Mouse (Mus musculus): ENCODE measurements around the gene Zfp592. TPM values are rescaled to one million over a fixed set of nuclear protein-coding genes. Genes with fewer than 3 reads are reported as not detected.
A peak's percentile ranks its signal among the peaks of the same experiment; 100 is the strongest.

Gene Zfp592
- polyA plus RNA-seq, 1 experiment from 2014 or later: 8.5 TPM

GRCm38 (mm10) chr7:81025751-81026150, 32.3 kb downstream of the Zfp592 start:
- Histone ChIP-seq H3K4me2 (no peak overlapping the region), H3K36me3 (peaks cover 58% of the 10 kb centered on the region), H3K4me1 (replicated peaks) (no peaks in the 10 kb centered on the region), H3K9ac (no peak overlapping the region), H3K27me3 (no peaks in the 10 kb centered on the region), H3K4me3 (no peak overlapping the region), H3K9me3 (replicated peaks) (no peaks in the 10 kb centered on the region), H3K27ac (no peak overlapping the region)
- WGBS: 97% methylated on average over 2 of the region's 2 CpGs
- ATAC-seq (replicated peaks; ENCODE audit: insufficient number of reproducible peaks, insufficient read depth, low FRiP score, low read depth): no peak

DNA sequence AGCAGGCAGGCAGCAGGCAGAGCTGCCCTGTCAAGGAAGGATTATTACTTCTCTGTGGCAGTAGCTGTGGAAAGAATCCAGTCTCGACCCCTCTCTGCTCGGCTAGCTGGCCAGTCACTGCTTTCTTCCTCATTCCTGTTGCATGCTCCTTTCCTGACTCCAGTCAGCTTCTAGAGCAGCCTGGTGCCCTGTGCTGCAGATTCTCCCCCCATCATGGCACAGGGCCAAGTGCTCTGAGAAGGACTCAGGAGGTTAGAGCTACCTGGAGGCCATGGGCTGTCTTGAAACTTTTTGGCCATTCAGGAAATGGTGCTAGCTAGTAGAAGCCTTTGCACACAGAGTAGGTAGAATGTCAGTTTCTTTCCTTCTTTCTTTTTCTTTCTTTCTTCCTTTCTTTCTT, 46.2 kb downstream of the Zfp592 start:
- Histone ChIP-seq H3K27me3 (no peaks in the 10 kb centered on the region), H3K27ac (no peak overlapping the region), H3K4me2 (no peak overlapping the region), H3K9me3 (replicated peaks) (no peaks in the 10 kb centered on the region), H3K4me3 (no peak overlapping the region), H3K4me1 (replicated peaks) (no peaks in the 10 kb centered on the region), H3K9ac (no peak overlapping the region), H3K36me3 (peaks cover 73% of the 10 kb centered on the region)
- WGBS: 52% methylated on average over 2 of the region's 2 CpGs
- no peak for ATAC-seq (replicated peaks; ENCODE audit: insufficient number of reproducible peaks, insufficient read depth, low FRiP score, low read depth)

DNA sequence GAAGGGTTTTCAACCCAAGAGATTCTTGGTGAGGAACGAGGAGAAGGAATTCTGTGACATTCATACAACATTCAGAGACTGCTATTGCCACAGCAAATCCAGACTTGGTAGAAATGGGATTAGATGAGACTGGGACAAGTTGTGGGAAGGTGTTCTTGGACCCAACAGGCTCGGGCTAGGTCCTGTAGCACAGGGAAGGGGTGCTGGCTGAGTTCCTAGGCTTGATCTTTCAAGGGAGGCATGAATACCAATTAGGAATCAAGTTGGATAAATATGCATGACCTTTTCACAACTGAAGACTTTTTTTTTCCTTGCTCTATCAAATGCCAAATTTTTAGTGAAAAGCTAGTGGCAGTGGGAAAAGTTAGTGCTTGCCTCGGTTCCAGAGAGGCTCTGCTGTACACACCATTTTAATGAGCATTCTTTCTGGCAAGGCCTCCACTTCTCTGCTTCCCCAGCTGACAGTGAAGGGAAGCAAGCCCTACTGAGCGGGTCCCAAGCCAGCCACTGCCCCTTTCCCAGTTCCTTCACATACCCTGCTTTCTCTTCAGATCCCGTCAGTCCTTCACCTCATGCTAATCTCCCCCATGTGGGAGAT, 49.6 kb downstream of the Zfp592 start:
- Histone ChIP-seq H3K4me3 (no peak overlapping the region), H3K4me1 (replicated peaks) (no peaks in the 10 kb centered on the region), H3K9ac (no peak overlapping the region), H3K4me2 (no peak overlapping the region), H3K27ac (no peak overlapping the region), H3K9me3 (replicated peaks) (no peaks in the 10 kb centered on the region), H3K36me3 (peaks cover 54% of the 10 kb centered on the region), H3K27me3 (no peaks in the 10 kb centered on the region)
- WGBS: 76% methylated on average over 5 of the region's 5 CpGs
- no peak for ATAC-seq (replicated peaks; ENCODE audit: insufficient number of reproducible peaks, insufficient read depth, low FRiP score, low read depth)

- no peak for ATAC-seq (replicated peaks; ENCODE audit: insufficient number of reproducible peaks, insufficient read depth, low FRiP score, low read depth)
- 0 out of 2 replicates have a peak, but pooled peaks cover 4% of the 10 kb centered on the region for H3K4me1 ChIP-seq (replicated peaks)
- no peak overlapping the region for H3K4me3 ChIP-seq
- H3K9ac ChIP-seq: no peak overlapping the region
- H3K27me3 ChIP-seq: no peaks in the 10 kb centered on the region
- peaks cover 7% of the 10 kb centered on the region; the same call in 1 of the 2 replicates for H3K36me3 ChIP-seq
- no peak overlapping the region for H3K27ac ChIP-seq
- H3K4me2 ChIP-seq: no peak overlapping the region
- WGBS: 92% methylated on average over 3 of the region's 3 CpGs
- H3K9me3 ChIP-seq (replicated peaks): no peaks in the 10 kb centered on the region
Observed at GRCm38 (mm10) chr7:81047847-81048246, 54.4 kb downstream of the Zfp592 start.

DNA sequence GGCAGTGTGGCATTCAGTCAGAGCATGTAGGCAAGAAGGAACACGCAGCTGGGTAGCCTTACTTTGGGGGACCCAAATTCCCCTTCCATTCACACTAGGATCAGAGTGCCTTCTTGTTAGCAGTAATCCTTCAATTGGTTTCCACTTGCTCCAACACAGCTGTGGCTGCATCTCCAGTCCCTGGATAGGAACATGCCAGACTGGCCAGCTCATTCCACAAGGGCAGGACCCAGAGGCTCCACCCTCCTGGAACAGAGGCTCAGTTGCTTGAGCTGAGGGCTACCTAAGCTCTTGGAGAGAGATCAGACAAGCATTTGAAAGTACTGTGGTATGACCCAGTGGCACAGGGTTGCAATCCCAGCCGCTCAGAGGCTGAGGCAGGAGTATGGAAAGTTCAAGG, 55.0 kb downstream of the Zfp592 start:
- ATAC-seq (replicated peaks; ENCODE audit: insufficient number of reproducible peaks, insufficient read depth, low FRiP score, low read depth): no peak
- Histone ChIP-seq H3K27ac (no peak overlapping the region), H3K36me3 (peaks cover 3% of the 10 kb centered on the region; the same call in 1 of the 2 replicates), H3K4me1 (replicated peaks) (0 out of 2 replicates have a peak, but pooled peaks cover 4% of the 10 kb centered on the region), H3K4me2 (no peak overlapping the region), H3K9ac (no peak overlapping the region), H3K4me3 (no peak overlapping the region), H3K9me3 (replicated peaks) (no peaks in the 10 kb centered on the region), H3K27me3 (no peaks in the 10 kb centered on the region)
- WGBS: 75% methylated on average over 2 of the region's 2 CpGs

DNA sequence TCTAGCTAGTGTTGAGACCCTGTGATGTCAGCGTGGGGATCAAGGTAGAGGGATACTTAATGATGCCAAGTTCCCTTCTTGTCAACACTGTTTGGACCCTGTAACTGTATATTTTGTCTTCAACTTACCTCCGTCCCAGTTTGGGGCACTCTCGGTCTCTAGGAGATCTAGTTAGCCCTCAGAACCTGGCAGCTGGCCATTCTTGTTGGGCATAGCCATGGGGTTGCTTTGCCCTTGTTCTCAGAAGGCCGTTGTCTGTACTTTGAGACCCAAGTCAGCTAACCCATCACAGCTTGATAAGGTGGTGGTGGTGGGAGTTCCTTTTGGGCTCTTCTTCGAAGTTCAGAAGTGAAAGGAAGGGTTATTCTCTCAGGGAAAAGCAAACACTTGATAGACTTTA, 56.5 kb downstream of the Zfp592 start:
- no peak overlapping the region for H3K9ac ChIP-seq
- no peak for ATAC-seq (replicated peaks; ENCODE audit: insufficient number of reproducible peaks, insufficient read depth, low FRiP score, low read depth)
- H3K27me3 ChIP-seq: no peaks in the 10 kb centered on the region
- no peak overlapping the region for H3K27ac ChIP-seq
- no peak overlapping the region for H3K4me3 ChIP-seq
- no peaks in the 10 kb centered on the region for H3K36me3 ChIP-seq
- no peaks in the 10 kb centered on the region for H3K9me3 ChIP-seq (replicated peaks)
- H3K4me1 ChIP-seq (replicated peaks): 0 out of 2 replicates have a peak, but pooled peaks cover 4% of the 10 kb centered on the region
- no peak overlapping the region for H3K4me2 ChIP-seq
- 74% methylated on average over 5 of the region's 5 CpGs for WGBS

GRCm38 (mm10) chr7:81055709-81056370, 62.4 kb downstream of the Zfp592 start:
- H3K9ac ChIP-seq: no peak overlapping the region
- no peak overlapping the region for H3K4me2 ChIP-seq
- no peak for ATAC-seq (replicated peaks; ENCODE audit: insufficient number of reproducible peaks, insufficient read depth, low FRiP score, low read depth)
- H3K27ac ChIP-seq: no peak overlapping the region
- no peak overlapping the region for H3K4me3 ChIP-seq
- no peaks in the 10 kb centered on the region for H3K27me3 ChIP-seq
- H3K9me3 ChIP-seq (replicated peaks): no peaks in the 10 kb centered on the region
- 83% methylated on average over 11 of the region's 11 CpGs for WGBS
- H3K4me1 ChIP-seq (replicated peaks): peaks cover 40% of the 10 kb centered on the region
- H3K36me3 ChIP-seq: peaks cover 3% of the 10 kb centered on the region; the same call in 1 of the 2 replicates

- peaks cover 6% of the 10 kb centered on the region; the same call in 1 of the 2 replicates for H3K36me3 ChIP-seq
- peak within 1 kb of the TSS; percentile 66 for H3K9ac ChIP-seq
- no peaks in the 10 kb centered on the region for H3K9me3 ChIP-seq (replicated peaks)
- ATAC-seq (replicated peaks; ENCODE audit: insufficient number of reproducible peaks, insufficient read depth, low FRiP score, low read depth): peak; percentile 86
- peaks cover 46% of the 10 kb centered on the region for H3K4me1 ChIP-seq (replicated peaks)
- H3K27me3 ChIP-seq: no peaks in the 10 kb centered on the region
- 17% methylated on average over 21 of the region's 27 CpGs for WGBS
- peak within 1 kb of the TSS; percentile 95 for H3K27ac ChIP-seq
- H3K4me2 ChIP-seq: peak within 1 kb of the TSS; percentile 64
- H3K4me3 ChIP-seq: peak within 1 kb of the TSS; percentile 56
Observed at GRCm38 (mm10) chr7:81057471-81057870, 64.0 kb downstream of the Zfp592 start, which contains the start of gene Alpk3. Alpk3 (plus strand) TSS chr7:81057600.

- H3K4me3 ChIP-seq: peak overlapping the region; percentile 56
- peaks cover 48% of the 10 kb centered on the region for H3K4me1 ChIP-seq (replicated peaks)
- H3K9ac ChIP-seq: peak overlapping the region; percentile 66
- H3K4me2 ChIP-seq: peak overlapping the region; percentile 64
- peak overlapping the region; percentile 95 for H3K27ac ChIP-seq
- ATAC-seq (replicated peaks; ENCODE audit: insufficient number of reproducible peaks, insufficient read depth, low FRiP score, low read depth): peak; percentile 47
- no peaks in the 10 kb centered on the region for H3K9me3 ChIP-seq (replicated peaks)
- H3K36me3 ChIP-seq: peaks cover 6% of the 10 kb centered on the region; the same call in 1 of the 2 replicates
- 21% methylated on average over 6 of the region's 6 CpGs for WGBS
- no peaks in the 10 kb centered on the region for H3K27me3 ChIP-seq
Observed at GRCm38 (mm10) chr7:81057901-81058711, 64.6 kb downstream of the Zfp592 start.

DNA sequence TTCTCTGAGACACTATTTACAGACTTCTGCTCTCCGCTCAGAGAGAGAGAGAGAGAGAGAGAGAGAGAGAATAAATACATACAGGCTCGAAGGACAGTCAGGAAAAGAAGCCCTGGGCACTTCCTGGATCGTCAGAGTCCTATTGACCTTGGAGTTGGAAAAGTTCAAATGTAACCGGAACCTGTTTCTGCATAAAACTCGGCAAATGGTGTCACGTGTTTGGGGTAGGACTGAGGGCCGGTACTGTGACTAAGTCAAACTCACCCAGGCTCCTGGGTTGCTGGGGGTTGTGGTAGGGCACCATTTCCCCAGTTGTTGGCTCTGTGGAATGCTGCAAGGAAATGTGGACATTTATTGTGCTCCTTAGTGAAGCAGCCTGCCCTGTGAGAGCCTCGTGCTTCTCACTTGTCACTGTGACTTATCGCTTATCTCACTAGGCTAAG, 65.3 kb downstream of the Zfp592 start:
- no peak for ATAC-seq (replicated peaks; ENCODE audit: insufficient number of reproducible peaks, insufficient read depth, low FRiP score, low read depth)
- H3K9ac ChIP-seq: peak overlapping the region; percentile 66
- 12% methylated on average over 9 of the region's 9 CpGs for WGBS
- peaks cover 6% of the 10 kb centered on the region; the same call in 1 of the 2 replicates for H3K36me3 ChIP-seq
- peak overlapping the region; percentile 56 for H3K4me3 ChIP-seq
- peak overlapping the region; percentile 95 for H3K27ac ChIP-seq
- H3K9me3 ChIP-seq (replicated peaks): no peaks in the 10 kb centered on the region
- no peaks in the 10 kb centered on the region for H3K27me3 ChIP-seq
- peaks cover 54% of the 10 kb centered on the region for H3K4me1 ChIP-seq (replicated peaks)
- H3K4me2 ChIP-seq: peak overlapping the region; percentile 64

DNA sequence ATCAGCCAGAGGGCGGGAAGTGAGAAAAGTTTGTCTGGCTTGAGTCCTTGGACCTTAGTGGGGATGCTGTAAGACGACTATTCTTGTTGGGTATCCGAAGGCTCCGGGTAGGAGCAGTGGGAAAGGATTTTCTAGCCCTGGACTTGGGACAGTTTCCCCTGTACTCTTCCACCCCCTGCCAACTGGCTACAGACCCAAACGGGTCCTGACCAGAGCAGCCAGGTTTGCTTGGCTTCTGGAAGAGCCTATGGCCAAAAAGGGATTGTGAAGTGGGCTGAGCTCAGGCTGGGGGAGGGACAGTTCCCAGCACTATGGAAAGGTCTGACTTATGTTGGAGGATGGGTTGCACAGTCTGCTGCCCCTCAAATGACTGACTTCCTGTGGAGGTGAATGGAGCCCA, 65.9 kb downstream of the Zfp592 start:
- no peak for ATAC-seq (replicated peaks; ENCODE audit: insufficient number of reproducible peaks, insufficient read depth, low FRiP score, low read depth)
- WGBS: 32% methylated on average over 5 of the region's 5 CpGs
- H3K27ac ChIP-seq: peak overlapping the region; percentile 95

More for the DNA sequence above, 65.9 kb downstream of the Zfp592 start:
- peak overlapping the region; percentile 64 for H3K4me2 ChIP-seq
- H3K27me3 ChIP-seq: no peaks in the 10 kb centered on the region
- peak overlapping the region; percentile 66 for H3K9ac ChIP-seq
- peaks cover 57% of the 10 kb centered on the region for H3K4me1 ChIP-seq (replicated peaks)
- H3K4me3 ChIP-seq: peak overlapping the region; percentile 56
- peaks cover 6% of the 10 kb centered on the region; the same call in 1 of the 2 replicates for H3K36me3 ChIP-seq
- no peaks in the 10 kb centered on the region for H3K9me3 ChIP-seq (replicated peaks)

Measured in heart, embryonic 15.5 days (tissue).